ENCODE assay signal across 31 mouse cellular contexts in genomic region chr8:119624916-119625315, GRCm38 (mm10). TPM values are rescaled to one million over a fixed set of nuclear protein-coding genes. Genes with fewer than 3 reads are reported as not detected.
"Had no signal": no experiment of that assay in that cellular context is flagged by ENCODE, and none has a peak within 500 bp of the region (broad histone marks: within the 10 kb centered on the region; RNA-seq: fewer than 3 reads in every experiment).

No protein-coding gene starts in this region.

- DNase-seq: gastrocnemius, postnatal 36 days; heart, adult 2 months; heart, postnatal 10 days; heart, postnatal 4 days; kidney, adult 18-20 months; kidney, adult 8-10 months; kidney, postnatal 10 days; kidney, postnatal 25 days; kidney, postnatal 4 days had no signal

- H3K27me3 ChIP-seq: hindbrain, embryonic 12.5 days; intestine, embryonic 15.5 days; limb, embryonic 13.5 days had no signal

- H3K4me3 ChIP-seq: heart, adult 2 months; heart, embryonic 12.5 days; hindbrain, embryonic 10.5 days; hindbrain, embryonic 12.5 days; intestine, embryonic 15.5 days; layer of hippocampus, adult 2 months; left cerebral cortex, adult 2 months; limb, embryonic 13.5 days; limb, embryonic 15.5 days; liver, embryonic 12.5 days had no signal

- H3K36me3 ChIP-seq: heart, embryonic 12.5 days; hindbrain, embryonic 10.5 days; hindbrain, embryonic 12.5 days; intestine, embryonic 15.5 days; limb, embryonic 13.5 days; limb, embryonic 15.5 days; liver, embryonic 12.5 days had no signal

- H3K9me3 ChIP-seq: heart, embryonic 12.5 days; hindbrain, embryonic 10.5 days; hindbrain, embryonic 12.5 days; intestine, embryonic 15.5 days; limb, embryonic 13.5 days; limb, embryonic 15.5 days; liver, embryonic 12.5 days had no signal

- H3K4me1 ChIP-seq: intestine, embryonic 15.5 days; limb, embryonic 15.5 days had no signal

- H3K27ac ChIP-seq: heart, adult 2 months; hindbrain, embryonic 10.5 days; hindbrain, embryonic 12.5 days; hindbrain, embryonic 14.5 days; intestine, embryonic 15.5 days; layer of hippocampus, adult 2 months; left cerebral cortex, adult 2 months; limb, embryonic 13.5 days; limb, embryonic 15.5 days; liver, embryonic 12.5 days; liver, embryonic 14.5 days had no signal

- ATAC-seq: hindbrain, embryonic 16.5 days; inflammation-experienced regulatory T-cells, adult 6 months; intestine, embryonic 15.5 days; intestine, postnatal 0 days; liver, embryonic 12.5 days had no signal

RNA-seq across cellular contexts. Expression of gene Kcng4, which starts 10.6 kb away (rescaled TPM):
- total RNA-seq: granulocyte monocyte progenitor cell, adult 5-6 weeks; heart, postnatal 4 days had no signal
- polyA plus RNA-seq: heart, embryonic 12.5 days; heart, embryonic 14.5 days; hindbrain, embryonic 12.5 days; inflammation-experienced regulatory T-cells, adult 6 months; limb, embryonic 11.5 days; limb, embryonic 13.5 days; liver, adult 2 months; liver, embryonic 12.5 days; liver, embryonic 14.5 days; liver, embryonic 16.5 days had no signal

RNA-seq across cellular contexts. Expression of gene Adad2, which starts 12.4 kb away (rescaled TPM):
- total RNA-seq: granulocyte monocyte progenitor cell, adult 5-6 weeks; heart, adult 2 months; heart, postnatal 10 days; heart, postnatal 25 days; heart, postnatal 4 days; liver, adult 2 months had no signal
- polyA plus RNA-seq: frontal cortex, adult 2 months; heart, adult 2 months; heart, embryonic 12.5 days; heart, embryonic 14.5 days; hindbrain, embryonic 14.5 days; inflammation-experienced regulatory T-cells, adult 6 months; intestine, embryonic 15.5 days; kidney, embryonic 14.5 days; liver, adult 2 months; liver, embryonic 12.5 days; liver, embryonic 14.5 days; liver, embryonic 16.5 days had no signal

RNA-seq across cellular contexts. Expression of gene Wfdc1, which starts 41.2 kb away (rescaled TPM):
- total RNA-seq: granulocyte monocyte progenitor cell, adult 5-6 weeks had no signal
- polyA plus RNA-seq: inflammation-experienced regulatory T-cells, adult 6 months; limb, embryonic 11.5 days had no signal

RNA-seq across cellular contexts. Expression of gene Dnaaf1, which starts 49.9 kb away (rescaled TPM):
- total RNA-seq: gastrocnemius, postnatal 36 days; granulocyte monocyte progenitor cell, adult 5-6 weeks; heart, adult 2 months; heart, postnatal 10 days; heart, postnatal 25 days; heart, postnatal 4 days; liver, adult 2 months had no signal
- polyA plus RNA-seq: inflammation-experienced regulatory T-cells, adult 6 months; liver, adult 2 months had no signal
